Mouse (Mus musculus): ENCODE results near the gene Tmed9.

Tmed9 gene

GRCm38 (mm10) chr13:55573432-55573831, at the start of gene Tmed9:
TSS of gene Tmed9 (plus strand) at chr13:55573732.
- DNase-seq (ENCODE audit: low read depth, low spot score), result no peak

- DNase-seq (ENCODE audit: low read depth, low spot score), result no peak
These were observed 49.5 kb upstream of the Tmed9 start for GRCm38 (mm10) chr13:55523951-55524600.

GRCm38 (mm10) chr13:55525733-55526553, 47.6 kb upstream of the Tmed9 start:
- no peak for DNase-seq (ENCODE audit: low read depth, low spot score)

- no peak for DNase-seq (ENCODE audit: low read depth, low spot score)
These were observed 46.3 kb upstream of the Tmed9 start for GRCm38 (mm10) chr13:55527212-55527611.

GRCm38 (mm10) chr13:55527834-55528772, 45.4 kb upstream of the Tmed9 start:
- peak; percentile 86 for DNase-seq (ENCODE audit: low read depth, low spot score)

- DNase-seq (ENCODE audit: low read depth, low spot score), result peak; percentile 79
These were observed 44.2 kb upstream of the Tmed9 start, which contains the start of gene Dok3 for GRCm38 (mm10) chr13:55529198-55529915. TSS of gene Dok3 (minus strand) at chr13:55529296.

- DNase-seq (ENCODE audit: low read depth, low spot score), result no peak
These were observed 38.3 kb upstream of the Tmed9 start for GRCm38 (mm10) chr13:55535191-55535590.

- no peak for DNase-seq (ENCODE audit: low read depth, low spot score)
These were observed 37.7 kb upstream of the Tmed9 start for GRCm38 (mm10) chr13:55535796-55536193.

- peak; percentile 100 for DNase-seq (ENCODE audit: low read depth, low spot score)
These were observed 37.0 kb upstream of the Tmed9 start, which contains the start of gene Ddx41 for GRCm38 (mm10) chr13:55536194-55537175. TSS of gene Ddx41 (minus strand) at chr13:55536658.

GRCm38 (mm10) chr13:55540933-55541332, 32.6 kb upstream of the Tmed9 start:
- DNase-seq (ENCODE audit: low read depth, low spot score), result no peak

- no peak for DNase-seq (ENCODE audit: low read depth, low spot score)
These were observed 30.6 kb upstream of the Tmed9 start for GRCm38 (mm10) chr13:55542891-55543290.

- no peak for DNase-seq (ENCODE audit: low read depth, low spot score)
These were observed 30.1 kb upstream of the Tmed9 start for GRCm38 (mm10) chr13:55543447-55543846.

GRCm38 (mm10) chr13:55544792-55545191, 28.7 kb upstream of the Tmed9 start:
- DNase-seq (ENCODE audit: low read depth, low spot score), result no peak

- DNase-seq (ENCODE audit: low read depth, low spot score), result no peak
These were observed 25.6 kb upstream of the Tmed9 start for GRCm38 (mm10) chr13:55547916-55548315.

GRCm38 (mm10) chr13:55548426-55548825, 25.1 kb upstream of the Tmed9 start:
- no peak for DNase-seq (ENCODE audit: low read depth, low spot score)

GRCm38 (mm10) chr13:55549061-55549460, 24.5 kb upstream of the Tmed9 start:
- DNase-seq (ENCODE audit: low read depth, low spot score), result no peak

- no peak for DNase-seq (ENCODE audit: low read depth, low spot score)
These were observed 17.6 kb upstream of the Tmed9 start for GRCm38 (mm10) chr13:55555921-55556320.

GRCm38 (mm10) chr13:55557499-55557898, 16.0 kb upstream of the Tmed9 start:
- no peak for DNase-seq (ENCODE audit: low read depth, low spot score)

- DNase-seq (ENCODE audit: low read depth, low spot score), result no peak
These were observed 10.2 kb upstream of the Tmed9 start for GRCm38 (mm10) chr13:55563266-55563879.
